8 mouse cellular contexts compared by ENCODE assay signal in genomic region chr16:55933681-55934343, GRCm38 (mm10). TPM values are rescaled to one million over a fixed set of nuclear protein-coding genes. Genes with fewer than 3 reads are reported as not detected.
DNase-seq lines count a peak whose midpoint lies in the region; ATAC-seq and TF ChIP-seq lines count a peak whose summit lies in the region.

No protein-coding gene starts in this region.

- peak overlapping the region; percentile 69 for H3K27ac ChIP-seq in embryonic facial prominence, embryonic 12.5 days
- H3K27ac ChIP-seq in heart, embryonic 13.5 days (replicated peaks): peak overlapping the region; percentile 73
- peak overlapping the region; percentile 34; the same call in 1 of the 2 replicates for H3K27ac ChIP-seq in olfactory bulb, adult 2 months (ENCODE audit: insufficient read depth, low read depth, low read length)

- peak overlapping the region; percentile 74 for H3K4me3 ChIP-seq in C2C12 (ENCODE audit: insufficient read depth, poor library complexity, severe bottlenecking)
- H3K4me3 ChIP-seq in embryonic facial prominence, embryonic 12.5 days: peak overlapping the region; percentile 76
- H3K4me3 ChIP-seq in heart, embryonic 13.5 days: peak overlapping the region; percentile 85
- H3K4me3 ChIP-seq in olfactory bulb, adult 2 months (ENCODE audit: insufficient read depth, low read depth, low read length): peak overlapping the region; percentile 81

- H3K4me2 ChIP-seq in embryonic facial prominence, embryonic 12.5 days (replicated peaks): peak overlapping the region; percentile 60
- H3K4me2 ChIP-seq in heart, embryonic 13.5 days: peak overlapping the region; percentile 85

- peaks cover 12% of the 10 kb centered on the region for H3K79me2 ChIP-seq in C2C12 (ENCODE audit: control insufficient read depth, insufficient read depth)

- TF ChIP-seq POLR2A in olfactory bulb, adult 2 months (IDR thresholded peaks at IDR 0.05; ENCODE audit: insufficient read depth, low read depth, low read length): no peak

- no peaks in the 10 kb centered on the region for H3K79me3 ChIP-seq in C2C12 (ENCODE audit: low read depth)

- peak overlapping the region; percentile 47 for H3ac ChIP-seq in C2C12 (ENCODE audit: control insufficient read depth, insufficient read length, low read depth)

- H3K4me1 ChIP-seq in embryonic facial prominence, embryonic 12.5 days: no peaks in the 10 kb centered on the region
- peaks cover 4% of the 10 kb centered on the region; the same call in 1 of the 2 replicates for H3K4me1 ChIP-seq in heart, embryonic 13.5 days
- H3K4me1 ChIP-seq in olfactory bulb, adult 2 months (ENCODE audit: control insufficient read depth, insufficient read depth, low read length): no peaks in the 10 kb centered on the region

- H3K9me3 ChIP-seq in embryonic facial prominence, embryonic 12.5 days: no peaks in the 10 kb centered on the region
- 0 out of 2 replicates have a peak, but pooled peaks cover 4% of the 10 kb centered on the region for H3K9me3 ChIP-seq in heart, embryonic 13.5 days

- H3K27me3 ChIP-seq in C2C12 (ENCODE audit: control insufficient read depth, insufficient read depth, insufficient read length): no peaks in the 10 kb centered on the region
- H3K27me3 ChIP-seq in embryonic facial prominence, embryonic 12.5 days: no peaks in the 10 kb centered on the region
- no peaks in the 10 kb centered on the region for H3K27me3 ChIP-seq in heart, embryonic 13.5 days (replicated peaks)

- TF ChIP-seq CTCF in C2C12 (IDR thresholded peaks at IDR 0.05; ENCODE audit: control insufficient read depth, insufficient read depth, insufficient read length): no peak
- no peak for TF ChIP-seq CTCF in olfactory bulb, adult 2 months (IDR thresholded peaks at IDR 0.05; ENCODE audit: insufficient read depth, low read depth, low read length)

- ATAC-seq in embryonic facial prominence, embryonic 12.5 days (ENCODE audit: insufficient number of reproducible peaks, insufficient read depth, low FRiP score, low TSS enrichment): peak; percentile 31
- no peak for ATAC-seq in heart, embryonic 13.5 days (ENCODE audit: extremely low read depth, insufficient number of reproducible peaks, low FRiP score, low TSS enrichment)

- H3K9ac ChIP-seq in embryonic facial prominence, embryonic 12.5 days: peak overlapping the region; percentile 67
- H3K9ac ChIP-seq in heart, embryonic 13.5 days: peak overlapping the region; percentile 89

- WGBS in embryonic facial prominence, embryonic 12.5 days: under 1% methylated on average over 32 of the region's 32 CpGs
- WGBS in heart, embryonic 13.5 days: 1% methylated on average over 32 of the region's 32 CpGs
- 0% methylated on average over 32 of the region's 32 CpGs for WGBS in olfactory bulb, adult 2 months

- DNase-seq in ZHBTc4 (ENCODE audit: low read depth, low spot score): peak; percentile 32
- peak; percentile 46 to 62 for DNase-seq in kidney, postnatal 4 days
- peak; percentile 20 to 35 for DNase-seq in lung, adult 18-20 months
- DNase-seq in thymus, postnatal 36 days: peak; percentile 72 to 76

- H3K36me3 ChIP-seq in C2C12 (ENCODE audit: control insufficient read depth, insufficient read depth): no peaks in the 10 kb centered on the region
- H3K36me3 ChIP-seq in embryonic facial prominence, embryonic 12.5 days: peaks cover 4% of the 10 kb centered on the region; the same call in 1 of the 2 replicates
- H3K36me3 ChIP-seq in heart, embryonic 13.5 days: peaks cover 19% of the 10 kb centered on the region

TF ChIP-seq in C2C12, 6 proteins besides CTCF, POLR2A, EP300 and RAD21:
- TF ChIP-seq USF1 (IDR thresholded peaks at IDR 0.05; ENCODE audit: low read depth) (peak; percentile 73), MYOD1 (IDR thresholded peaks at IDR 0.05; ENCODE audit: control insufficient read depth, insufficient read length, low read depth) (no peak)

RNA-seq across cellular contexts. Expression of gene Cep97, which starts 0.8 kb away (rescaled TPM):
- polyA plus RNA-seq in C2C12 (2012; fragmentation: generic; extraction: Trizol): 4.7 TPM
- 13.3 and 16.3 TPM in 2 replicates for polyA plus RNA-seq in embryonic facial prominence, embryonic 12.5 days (2016; fragmentation: Nextera tagmentation; extraction: Ambion mirVana)
- polyA plus RNA-seq in heart, embryonic 13.5 days (2015; fragmentation: Nextera tagmentation; extraction: Ambion mirVana): 7.5 and 9.1 TPM in 2 replicates
- 217 TPM in 1 of 2 replicates, not detected in the other for polyA plus RNA-seq in olfactory bulb, adult 2 months (2012; ENCODE audit: insufficient read depth, insufficient read length, low replicate concordance, missing spikeins)

RNA-seq across cellular contexts. Expression of gene Rpl24, which starts 32.3 kb away (rescaled TPM):
- polyA plus RNA-seq in C2C12 (2012; fragmentation: generic; extraction: Trizol): 1,568 TPM
- 795 and 800 TPM in 2 replicates for polyA plus RNA-seq in embryonic facial prominence, embryonic 12.5 days (2016; fragmentation: Nextera tagmentation; extraction: Ambion mirVana)
- polyA plus RNA-seq in heart, embryonic 13.5 days (2015; fragmentation: Nextera tagmentation; extraction: Ambion mirVana): 547 and 552 TPM in 2 replicates
- 3,289 TPM in 1 of 2 replicates, not detected in the other for polyA plus RNA-seq in olfactory bulb, adult 2 months (2012; ENCODE audit: insufficient read depth, insufficient read length, low replicate concordance, missing spikeins)

RNA-seq across cellular contexts. Expression of gene Nxpe3, which starts 38.7 kb away (rescaled TPM):
- 1.3 TPM for polyA plus RNA-seq in C2C12 (2012; fragmentation: generic; extraction: Trizol)
- 0.83 and 1.2 TPM in 2 replicates for polyA plus RNA-seq in embryonic facial prominence, embryonic 12.5 days (2016; fragmentation: Nextera tagmentation; extraction: Ambion mirVana)
- 0.53 and 0.59 TPM in 2 replicates for polyA plus RNA-seq in heart, embryonic 13.5 days (2015; fragmentation: Nextera tagmentation; extraction: Ambion mirVana)
- polyA plus RNA-seq in olfactory bulb, adult 2 months (2012; ENCODE audit: insufficient read depth, insufficient read length, low replicate concordance, missing spikeins): not detected in 2 replicates

RNA-seq across cellular contexts. Expression of gene Zbtb11, which starts 39.9 kb away (rescaled TPM):
- polyA plus RNA-seq in C2C12 (2012; fragmentation: generic; extraction: Trizol): 3.6 TPM
- 22.6 and 23.3 TPM in 2 replicates for polyA plus RNA-seq in embryonic facial prominence, embryonic 12.5 days (2016; fragmentation: Nextera tagmentation; extraction: Ambion mirVana)
- polyA plus RNA-seq in heart, embryonic 13.5 days (2015; fragmentation: Nextera tagmentation; extraction: Ambion mirVana): 10.7 and 11.3 TPM in 2 replicates
- not detected in 2 replicates for polyA plus RNA-seq in olfactory bulb, adult 2 months (2012; ENCODE audit: insufficient read depth, insufficient read length, low replicate concordance, missing spikeins)
